Mouse (Mus musculus): ENCODE results near the gene Copb1. TPM values are rescaled to one million over a fixed set of nuclear protein-coding genes. Genes with fewer than 3 reads are reported as not detected.

Gene Copb1
- polyA plus RNA-seq, 1 experiment from 2014 or later = 126 TPM

- no peak for ATAC-seq (ENCODE audit: low read depth)
- 76% methylated on average over 3 of the region's 3 CpGs for WGBS
- no peak overlapping the region for H3K4me2 ChIP-seq (ENCODE audit: low read depth, low read length)
- no peak overlapping the region for H3K9ac ChIP-seq (ENCODE audit: low read length)
- H3K9me3 ChIP-seq (ENCODE audit: control insufficient read depth, low read length) = no peaks in the 10 kb centered on the region
- H3K36me3 ChIP-seq (ENCODE audit: control insufficient read depth, insufficient read depth, low read length) = peaks cover 38% of the 10 kb centered on the region
- H3K27ac ChIP-seq (ENCODE audit: low read length) = no peak overlapping the region
- H3K4me1 ChIP-seq (replicated peaks; ENCODE audit: control insufficient read depth, insufficient read depth, low read length) = no peaks in the 10 kb centered on the region
- no peak overlapping the region for H3K4me3 ChIP-seq (ENCODE audit: low read length)
- no peaks in the 10 kb centered on the region for H3K27me3 ChIP-seq (ENCODE audit: control insufficient read depth, insufficient read depth, low read depth, low read length)
Measured at GRCm38 (mm10) chr7:114231857-114232256, 22.7 kb downstream of the Copb1 start.

- Histone ChIP-seq H3K4me3 (ENCODE audit: low read length) (no peak overlapping the region), H3K27me3 (ENCODE audit: control insufficient read depth, insufficient read depth, low read depth, low read length) (no peaks in the 10 kb centered on the region), H3K27ac (ENCODE audit: low read length) (no peak overlapping the region), H3K9me3 (ENCODE audit: control insufficient read depth, low read length) (no peaks in the 10 kb centered on the region), H3K4me2 (ENCODE audit: low read depth, low read length) (no peak overlapping the region), H3K36me3 (ENCODE audit: control insufficient read depth, insufficient read depth, low read length) (peaks cover 34% of the 10 kb centered on the region), H3K9ac (ENCODE audit: low read length) (no peak overlapping the region), H3K4me1 (replicated peaks; ENCODE audit: control insufficient read depth, insufficient read depth, low read length) (no peaks in the 10 kb centered on the region)
- 82% methylated on average over 1 of the region's 1 CpGs for WGBS
- ATAC-seq (ENCODE audit: low read depth) = no peak
Measured at GRCm38 (mm10) chr7:114226521-114226920, 28.0 kb downstream of the Copb1 start.

- Histone ChIP-seq H3K27ac (ENCODE audit: low read length) (no peak overlapping the region), H3K4me2 (ENCODE audit: low read depth, low read length) (no peak overlapping the region), H3K9ac (ENCODE audit: low read length) (no peak overlapping the region), H3K4me3 (ENCODE audit: low read length) (no peak overlapping the region), H3K9me3 (ENCODE audit: control insufficient read depth, low read length) (no peaks in the 10 kb centered on the region), H3K4me1 (replicated peaks; ENCODE audit: control insufficient read depth, insufficient read depth, low read length) (no peaks in the 10 kb centered on the region), H3K27me3 (ENCODE audit: control insufficient read depth, insufficient read depth, low read depth, low read length) (no peaks in the 10 kb centered on the region), H3K36me3 (ENCODE audit: control insufficient read depth, insufficient read depth, low read length) (peaks cover 26% of the 10 kb centered on the region)
- 83% methylated on average over 4 of the region's 4 CpGs for WGBS
- no peak for ATAC-seq (ENCODE audit: low read depth)
Measured at GRCm38 (mm10) chr7:114220433-114220832, 34.1 kb downstream of the Copb1 start.

- no peak overlapping the region for H3K27ac ChIP-seq (ENCODE audit: low read length)
- no peaks in the 10 kb centered on the region for H3K27me3 ChIP-seq (ENCODE audit: control insufficient read depth, insufficient read depth, low read depth, low read length)
- ATAC-seq (ENCODE audit: low read depth) = no peak
- no peak overlapping the region for H3K4me3 ChIP-seq (ENCODE audit: low read length)
- H3K9me3 ChIP-seq (ENCODE audit: control insufficient read depth, low read length) = no peaks in the 10 kb centered on the region
- H3K4me1 ChIP-seq (replicated peaks; ENCODE audit: control insufficient read depth, insufficient read depth, low read length) = no peaks in the 10 kb centered on the region
- H3K4me2 ChIP-seq (ENCODE audit: low read depth, low read length) = no peak overlapping the region
- WGBS = 80% methylated on average over 2 of the region's 2 CpGs
- peaks cover 33% of the 10 kb centered on the region for H3K36me3 ChIP-seq (ENCODE audit: control insufficient read depth, insufficient read depth, low read length)
- H3K9ac ChIP-seq (ENCODE audit: low read length) = no peak overlapping the region
Measured at GRCm38 (mm10) chr7:114216908-114217307, 37.6 kb downstream of the Copb1 start.

GRCm38 (mm10) chr7:114214385-114214784 lies 40.1 kb downstream of the Copb1 start:
- no peak overlapping the region for H3K4me3 ChIP-seq (ENCODE audit: low read length)
- no peak overlapping the region for H3K9ac ChIP-seq (ENCODE audit: low read length)
- peaks cover 24% of the 10 kb centered on the region for H3K36me3 ChIP-seq (ENCODE audit: control insufficient read depth, insufficient read depth, low read length)
- H3K4me2 ChIP-seq (ENCODE audit: low read depth, low read length) = no peak overlapping the region
- WGBS = 87% methylated on average over 1 of the region's 1 CpGs
- no peak for ATAC-seq (ENCODE audit: low read depth)
- H3K27me3 ChIP-seq (ENCODE audit: control insufficient read depth, insufficient read depth, low read depth, low read length) = no peaks in the 10 kb centered on the region
- H3K9me3 ChIP-seq (ENCODE audit: control insufficient read depth, low read length) = no peaks in the 10 kb centered on the region
- no peak overlapping the region for H3K27ac ChIP-seq (ENCODE audit: low read length)
- H3K4me1 ChIP-seq (replicated peaks; ENCODE audit: control insufficient read depth, insufficient read depth, low read length) = no peaks in the 10 kb centered on the region

GRCm38 (mm10) chr7:114213537-114213936 lies 41.0 kb downstream of the Copb1 start:
- Histone ChIP-seq H3K4me3 (ENCODE audit: low read length) (no peak overlapping the region), H3K4me1 (replicated peaks; ENCODE audit: control insufficient read depth, insufficient read depth, low read length) (no peaks in the 10 kb centered on the region), H3K27me3 (ENCODE audit: control insufficient read depth, insufficient read depth, low read depth, low read length) (no peaks in the 10 kb centered on the region), H3K9me3 (ENCODE audit: control insufficient read depth, low read length) (no peaks in the 10 kb centered on the region), H3K4me2 (ENCODE audit: low read depth, low read length) (no peak overlapping the region), H3K36me3 (ENCODE audit: control insufficient read depth, insufficient read depth, low read length) (peaks cover 24% of the 10 kb centered on the region), H3K27ac (ENCODE audit: low read length) (no peak overlapping the region), H3K9ac (ENCODE audit: low read length) (no peak overlapping the region)
- no peak for ATAC-seq (ENCODE audit: low read depth)
- WGBS = 52% methylated on average over 2 of the region's 2 CpGs

- no peak overlapping the region for H3K9ac ChIP-seq (ENCODE audit: low read length)
- H3K36me3 ChIP-seq (ENCODE audit: control insufficient read depth, insufficient read depth, low read length) = peaks cover 12% of the 10 kb centered on the region
- no peak overlapping the region for H3K4me3 ChIP-seq (ENCODE audit: low read length)
- no peaks in the 10 kb centered on the region for H3K4me1 ChIP-seq (replicated peaks; ENCODE audit: control insufficient read depth, insufficient read depth, low read length)
- no peaks in the 10 kb centered on the region for H3K27me3 ChIP-seq (ENCODE audit: control insufficient read depth, insufficient read depth, low read depth, low read length)
- 40% methylated on average over 3 of the region's 3 CpGs for WGBS
- no peak for ATAC-seq (ENCODE audit: low read depth)
- no peak overlapping the region for H3K27ac ChIP-seq (ENCODE audit: low read length)
- no peak overlapping the region for H3K4me2 ChIP-seq (ENCODE audit: low read depth, low read length)
- no peaks in the 10 kb centered on the region for H3K9me3 ChIP-seq (ENCODE audit: control insufficient read depth, low read length)
Measured at GRCm38 (mm10) chr7:114210618-114211017, 43.9 kb downstream of the Copb1 start.

GRCm38 (mm10) chr7:114209841-114210240 lies 44.7 kb downstream of the Copb1 start:
- no peaks in the 10 kb centered on the region for H3K27me3 ChIP-seq (ENCODE audit: control insufficient read depth, insufficient read depth, low read depth, low read length)
- H3K27ac ChIP-seq (ENCODE audit: low read length) = no peak overlapping the region
- H3K36me3 ChIP-seq (ENCODE audit: control insufficient read depth, insufficient read depth, low read length) = peaks cover 11% of the 10 kb centered on the region
- no peaks in the 10 kb centered on the region for H3K4me1 ChIP-seq (replicated peaks; ENCODE audit: control insufficient read depth, insufficient read depth, low read length)
- H3K9me3 ChIP-seq (ENCODE audit: control insufficient read depth, low read length) = no peaks in the 10 kb centered on the region
- H3K4me3 ChIP-seq (ENCODE audit: low read length) = no peak overlapping the region
- ATAC-seq (ENCODE audit: low read depth) = no peak
- no peak overlapping the region for H3K9ac ChIP-seq (ENCODE audit: low read length)
- H3K4me2 ChIP-seq (ENCODE audit: low read depth, low read length) = no peak overlapping the region
- WGBS = 94% methylated on average over 1 of the region's 1 CpGs

GRCm38 (mm10) chr7:114203491-114204359 lies 50.8 kb downstream of the Copb1 start:
- 0 out of 2 replicates have a peak, but pooled peaks have one; percentile 3 for ATAC-seq (ENCODE audit: low read depth)
- 35% methylated on average over 9 of the region's 9 CpGs for WGBS
- no peak overlapping the region for H3K9ac ChIP-seq (ENCODE audit: low read length)
- H3K27ac ChIP-seq (ENCODE audit: low read length) = peak overlapping the region; percentile 65
- H3K4me3 ChIP-seq (ENCODE audit: low read length) = no peak overlapping the region
- H3K4me2 ChIP-seq (ENCODE audit: low read depth, low read length) = no peak overlapping the region
- peaks cover 34% of the 10 kb centered on the region for H3K4me1 ChIP-seq (replicated peaks; ENCODE audit: control insufficient read depth, insufficient read depth, low read length)
- no peaks in the 10 kb centered on the region for H3K27me3 ChIP-seq (ENCODE audit: control insufficient read depth, insufficient read depth, low read depth, low read length)
- no peaks in the 10 kb centered on the region for H3K36me3 ChIP-seq (ENCODE audit: control insufficient read depth, insufficient read depth, low read length)
- H3K9me3 ChIP-seq (ENCODE audit: control insufficient read depth, low read length) = no peaks in the 10 kb centered on the region

Data from lung, embryonic 16.5 days (tissue).